Mouse (Mus musculus) stomach, embryonic 16.5 days (tissue): Measurements from ENCODE around the gene Elf2. TPM values are rescaled to one million over a fixed set of nuclear protein-coding genes. Genes with fewer than 3 reads are reported as not detected.
"Not testable (repeated sequence)": the region's sequence is repeated elsewhere in the genome, so short reads cannot be mapped to it uniquely, and the experiment has no call there.

Source experiments
- ATAC-seq: fragments of 200-750 bp; cut with Nextera tagmentation; 2 replicates; pipeline ENCODE4 v1.8.0; 2017; ENCODE audit warnings: moderate number of reproducible peaks, moderate TSS enrichment; ENCODE audit not compliant: insufficient read depth, low FRiP score
- H3K27ac ChIP-seq: fragments of 300-500 bp; sonication (generic); 2 replicates; pipeline ENCODE4 v1.5.1; 2014; ENCODE audit warnings: low read length
- H3K27me3 ChIP-seq: fragments of 300-500 bp; sonication (generic); 2 replicates; pipeline ENCODE4 v1.6.1; 2014; ENCODE audit warnings: low read length, control low read depth, mixed read lengths; ENCODE audit not compliant: control insufficient read depth, insufficient read depth
- H3K36me3 ChIP-seq: fragments of 300-500 bp; sonication (generic); 2 replicates; pipeline ENCODE4 v1.6.1; 2014; ENCODE audit warnings: low read length; ENCODE audit not compliant: control insufficient read depth, insufficient read depth
- H3K4me1 ChIP-seq: fragments of 300-500 bp; sonication (generic); 2 replicates; pipeline ENCODE4 v1.6.1; 2014; ENCODE audit warnings: low read length, control low read depth, mixed read lengths; ENCODE audit not compliant: control insufficient read depth, insufficient read depth
- H3K4me2 ChIP-seq: fragments of 300-500 bp; sonication (generic); 2 replicates; pipeline ENCODE4 v1.6.1; 2014; ENCODE audit warnings: low read depth, low read length, mixed read lengths
- H3K4me3 ChIP-seq: fragments of 300-500 bp; sonication (generic); replicated peaks from 2 replicates; pipeline ENCODE4 v1.5.1; 2014; ENCODE audit warnings: mild to moderate bottlenecking, low read length
- H3K9ac ChIP-seq: fragments of 300-500 bp; sonication (generic); 2 replicates; pipeline ENCODE4 v1.6.1; 2014; ENCODE audit warnings: low read length
- H3K9me3 ChIP-seq: fragments of 300-500 bp; sonication (generic); replicated peaks from 2 replicates; pipeline ENCODE4 v1.6.1; 2016; ENCODE audit warnings: low read length, control low read depth; ENCODE audit not compliant: control insufficient read depth
- WGBS: fragments of 180-500 bp; shearing (Covaris S2); extraction: QIAGEN DNeasy Blood & Tissue Kit; methylation state at CpG from one replicate; pipeline ENCODE4 v1.1.7; 2014; 5-methylcytosine and 5-hydroxymethylcytosine counted together
- polyA plus RNA-seq: library from polyadenylated mRNA; unstranded; fragments of >200 nt; fragmentation: Nextera tagmentation; extraction: Ambion mirVana; gene quantifications from 2 replicates; pipeline ENCODE4 v1.2.1, GENCODE M21; 2015

The Elf2 gene
- polyA plus RNA-seq, 1 experiment from 2014 or later: 58.7 TPM

- H3K27me3 ChIP-seq: no peaks in the 10 kb centered on the region
- ATAC-seq: no peak
- H3K4me2 ChIP-seq: peak overlapping the region; percentile 84
- peak overlapping the region; percentile 95; the same call in 1 of the 2 replicates for H3K27ac ChIP-seq
- 33% methylated on average over 5 of the region's 5 CpGs for WGBS
- H3K9ac ChIP-seq: no peak overlapping the region
- H3K4me1 ChIP-seq: peaks cover 6% of the 10 kb centered on the region
- H3K4me3 ChIP-seq: peak overlapping the region; percentile 93
- no peaks in the 10 kb centered on the region for H3K9me3 ChIP-seq
- H3K36me3 ChIP-seq: no peaks in the 10 kb centered on the region
Measured at GRCm38 (mm10) chr3:51223556-51223955, 116.9 kb downstream of the Elf2 start.

DNA sequence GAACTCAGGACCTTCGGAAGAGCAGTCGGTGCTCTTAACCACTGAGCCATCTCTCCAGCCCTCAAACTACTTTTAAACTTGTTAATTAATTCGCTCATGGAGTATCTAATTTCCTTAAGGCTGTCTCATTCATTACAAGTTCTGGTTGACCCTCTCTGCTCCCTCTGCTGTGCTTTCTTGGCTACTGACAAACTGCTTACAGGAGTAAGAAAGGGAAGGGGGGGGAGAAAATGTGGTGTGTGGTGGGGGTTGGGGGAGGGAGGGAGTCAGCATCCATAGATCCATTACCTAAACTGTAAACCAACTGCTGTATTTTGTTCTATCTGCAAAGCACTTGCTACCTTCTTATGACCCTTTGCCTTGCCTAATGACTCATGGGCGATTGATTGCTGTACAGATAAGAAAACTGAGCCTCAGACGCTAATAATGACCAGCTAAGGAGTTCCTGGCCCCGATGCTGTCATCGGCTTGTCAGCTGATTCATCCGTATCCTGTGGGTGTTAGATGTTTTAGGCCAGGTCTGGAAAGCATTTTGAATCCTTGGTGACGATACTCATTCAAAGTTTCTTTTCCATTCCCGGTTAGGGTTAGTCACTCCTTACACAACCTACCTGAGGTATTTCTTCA, 117.5 kb downstream of the Elf2 start:
- no peak overlapping the region for H3K9ac ChIP-seq
- peaks cover 6% of the 10 kb centered on the region for H3K4me1 ChIP-seq
- no peak for ATAC-seq
- H3K4me2 ChIP-seq: no peak overlapping the region
- H3K9me3 ChIP-seq: no peaks in the 10 kb centered on the region
- H3K36me3 ChIP-seq: no peaks in the 10 kb centered on the region
- 51% methylated on average over 10 of the region's 10 CpGs for WGBS
- H3K27ac ChIP-seq: no peak overlapping the region
- no peaks in the 10 kb centered on the region for H3K27me3 ChIP-seq
- no peak overlapping the region for H3K4me3 ChIP-seq

DNA sequence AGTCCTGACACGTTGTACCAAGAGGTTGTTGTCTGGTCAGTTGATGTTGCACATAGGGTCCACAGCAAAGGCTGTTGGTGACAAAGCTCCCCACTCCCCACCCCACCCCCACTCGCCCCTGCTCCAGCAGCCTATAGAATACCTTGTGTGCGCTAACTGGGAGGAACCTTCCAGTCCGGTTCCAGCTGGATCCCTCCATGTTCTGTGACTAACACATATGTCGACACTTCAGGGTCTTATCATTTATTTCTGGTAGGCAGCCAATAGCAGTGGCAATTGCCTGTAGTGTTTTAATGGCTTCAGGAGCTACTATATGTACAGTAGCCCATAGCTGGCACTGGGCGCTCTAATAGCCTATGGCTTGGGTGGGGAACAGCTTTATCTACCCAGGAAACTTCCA, 118.2 kb downstream of the Elf2 start:
- no peak overlapping the region for H3K27ac ChIP-seq
- H3K4me3 ChIP-seq: no peak overlapping the region
- H3K4me2 ChIP-seq: no peak overlapping the region
- no peak overlapping the region for H3K9ac ChIP-seq
- H3K36me3 ChIP-seq: no peaks in the 10 kb centered on the region
- no peaks in the 10 kb centered on the region for H3K27me3 ChIP-seq
- no peak for ATAC-seq
- 87% methylated on average over 6 of the region's 6 CpGs for WGBS
- H3K9me3 ChIP-seq: no peaks in the 10 kb centered on the region
- peaks cover 6% of the 10 kb centered on the region for H3K4me1 ChIP-seq

DNA sequence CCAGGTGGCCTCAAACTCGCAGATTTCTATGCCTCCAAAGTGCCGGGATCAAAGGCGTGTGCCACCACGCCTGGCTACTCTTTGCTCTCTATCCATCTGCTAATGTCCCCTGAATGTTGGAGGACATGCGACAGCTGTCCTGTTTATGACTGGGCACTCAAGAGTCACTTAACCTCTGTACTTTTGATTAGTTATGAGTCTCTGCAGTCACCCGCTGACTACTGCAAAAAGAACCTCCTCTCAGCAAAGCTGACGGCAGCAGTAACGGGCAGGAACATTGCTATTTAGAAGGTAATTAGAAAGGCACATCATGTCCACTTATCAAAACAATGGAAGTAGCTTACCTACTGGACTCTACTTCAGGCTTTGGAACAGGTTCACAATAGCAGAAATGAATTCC, 118.6 kb downstream of the Elf2 start:
- 63% methylated on average over 8 of the region's 8 CpGs for WGBS
- no peaks in the 10 kb centered on the region for H3K27me3 ChIP-seq
- no peak overlapping the region for H3K4me2 ChIP-seq
- no peak overlapping the region for H3K27ac ChIP-seq
- H3K4me1 ChIP-seq: peaks cover 6% of the 10 kb centered on the region
- H3K9me3 ChIP-seq: no peaks in the 10 kb centered on the region
- ATAC-seq: no peak
- no peak overlapping the region for H3K9ac ChIP-seq
- H3K4me3 ChIP-seq: no peak overlapping the region
- no peaks in the 10 kb centered on the region for H3K36me3 ChIP-seq

GRCm38 (mm10) chr3:51220846-51221245, 119.6 kb downstream of the Elf2 start:
- Histone ChIP-seq H3K4me2 (no peak overlapping the region), H3K27me3 (no peaks in the 10 kb centered on the region), H3K9me3 (no peaks in the 10 kb centered on the region), H3K27ac (no peak overlapping the region), H3K4me1 (peaks cover 6% of the 10 kb centered on the region), H3K9ac (no peak overlapping the region), H3K4me3 (no peak overlapping the region), H3K36me3 (no peaks in the 10 kb centered on the region)
- 49% methylated on average over 4 of the region's 4 CpGs for WGBS
- no peak for ATAC-seq

GRCm38 (mm10) chr3:51219213-51219612, 121.2 kb downstream of the Elf2 start:
- 90% methylated on average over 5 of the region's 5 CpGs for WGBS
- Histone ChIP-seq H3K4me2 (no peak overlapping the region), H3K27me3 (no peaks in the 10 kb centered on the region), H3K4me1 (peaks cover 6% of the 10 kb centered on the region), H3K9ac (no peak overlapping the region), H3K9me3 (no peaks in the 10 kb centered on the region), H3K36me3 (no peaks in the 10 kb centered on the region), H3K27ac (no peak overlapping the region), H3K4me3 (no peak overlapping the region)
- ATAC-seq: no peak

- H3K4me2 ChIP-seq, ATAC-seq, H3K27ac ChIP-seq, H3K9me3 ChIP-seq, H3K36me3 ChIP-seq, H3K4me3 ChIP-seq, H3K27me3 ChIP-seq, H3K4me1 ChIP-seq, H3K9ac ChIP-seq: not testable (repeated sequence)
- WGBS: 81% methylated on average over 6 of the region's 6 CpGs
Measured at GRCm38 (mm10) chr3:51218385-51218784, 122.1 kb downstream of the Elf2 start.

GRCm38 (mm10) chr3:51216351-51216750, 124.1 kb downstream of the Elf2 start:
- ATAC-seq, H3K27ac ChIP-seq, H3K9me3 ChIP-seq, H3K27me3 ChIP-seq, H3K9ac ChIP-seq, H3K4me1 ChIP-seq, H3K4me3 ChIP-seq, H3K4me2 ChIP-seq, H3K36me3 ChIP-seq: not testable (repeated sequence)
- WGBS: 70% methylated on average over 5 of the region's 10 CpGs

DNA sequence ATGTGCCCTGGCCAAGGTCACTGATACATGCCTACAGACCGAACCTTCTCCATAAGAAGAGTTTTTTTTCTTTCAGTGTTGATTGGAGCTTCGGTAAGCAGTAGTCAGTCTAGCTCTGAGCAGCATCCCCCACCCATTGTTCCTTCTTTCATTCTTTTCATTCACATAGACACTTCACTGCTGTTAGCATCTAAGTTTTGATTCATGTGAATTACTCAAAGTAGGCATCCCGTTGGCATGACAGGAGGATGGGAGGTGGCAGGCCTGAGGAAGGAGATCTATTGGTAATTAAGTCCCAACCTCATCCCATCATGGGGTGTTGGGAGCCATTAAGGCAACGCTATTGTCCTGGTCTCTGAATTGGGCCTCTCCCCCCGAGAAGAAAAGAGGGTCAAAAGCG, 124.8 kb downstream of the Elf2 start:
- 90% methylated on average over 6 of the region's 6 CpGs for WGBS
- no peak for ATAC-seq
- no peak overlapping the region for H3K4me2 ChIP-seq
- H3K36me3 ChIP-seq: no peaks in the 10 kb centered on the region
- H3K9me3 ChIP-seq: no peaks in the 10 kb centered on the region
- H3K9ac ChIP-seq: no peak overlapping the region
- H3K4me1 ChIP-seq: no peaks in the 10 kb centered on the region
- no peak overlapping the region for H3K4me3 ChIP-seq
- no peaks in the 10 kb centered on the region for H3K27me3 ChIP-seq
- H3K27ac ChIP-seq: no peak overlapping the region
